Mouse (Mus musculus) CD4-positive naive resting alpha-beta T cell, adult 76 days (primary cell): ENCODE results near the gene Hirip3. TPM values are rescaled to one million over a fixed set of nuclear protein-coding genes. Genes with fewer than 3 reads are reported as not detected.

Experiments used
- total RNA-seq: library from RNA; stranded (reverse); gene quantifications from one replicate; pipeline ENCODE4 v1.2.4, GENCODE M21; 2023

Hirip3 gene
- 24.4 TPM for total RNA-seq

DNA sequence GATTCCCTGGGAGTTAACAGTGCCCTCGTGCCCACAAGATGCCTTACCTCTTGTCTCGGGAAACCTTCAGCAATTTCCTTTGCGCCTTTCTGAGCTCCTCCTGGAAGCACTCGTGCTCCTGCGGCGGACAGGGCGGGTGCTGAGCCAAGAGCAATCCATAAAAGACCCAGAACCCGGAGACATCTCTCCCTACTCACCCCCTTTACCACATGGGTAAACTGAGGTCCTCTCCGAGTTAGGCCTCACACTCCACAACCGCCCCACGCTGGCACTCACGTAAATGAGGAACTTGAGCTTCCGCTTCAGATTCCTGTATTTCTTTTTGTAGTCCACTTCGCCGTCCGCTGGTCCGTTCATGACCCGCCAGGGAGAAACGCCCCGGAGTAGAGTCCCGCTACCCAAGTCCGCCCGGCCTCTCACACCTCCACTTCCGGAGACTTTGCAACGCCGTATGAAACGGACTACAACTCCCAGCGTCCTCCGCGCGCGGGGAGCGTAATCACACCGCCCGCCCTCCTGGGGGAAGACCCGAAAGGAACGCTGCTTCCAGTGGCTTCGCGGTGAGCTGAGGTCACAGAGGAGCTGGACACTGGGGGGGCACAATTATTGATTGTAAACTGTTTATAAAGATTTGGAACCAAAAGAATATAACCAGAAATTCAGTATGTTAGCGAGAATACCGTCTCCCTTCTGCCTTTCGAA is at the start of gene Hirip3:
Gene Hirip3 (plus strand): TSS at position 544 of the 702 bp plus-strand sequence.

DNA sequence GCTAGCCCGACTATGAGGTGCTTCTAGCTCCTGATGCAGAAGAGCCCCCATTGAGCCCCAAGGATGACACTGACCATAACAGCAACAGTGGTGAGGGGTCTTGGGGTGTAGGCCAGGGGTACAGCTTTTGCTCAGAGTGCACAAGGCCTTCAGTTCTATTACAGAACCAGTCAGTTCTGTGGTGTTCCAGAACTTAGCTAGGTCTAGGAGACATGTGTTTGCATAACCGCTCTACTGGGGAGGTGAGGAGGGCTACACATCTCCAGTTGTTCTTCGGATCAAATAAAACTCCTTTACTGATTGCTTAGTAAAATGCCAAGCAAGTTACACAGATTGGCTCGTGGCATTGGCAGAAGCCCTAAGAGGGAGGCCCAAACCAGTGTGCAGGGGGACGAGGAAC is 30.2 kb upstream of the Hirip3 start, which contains the start of gene 4930451I11Rik:
Gene 4930451I11Rik (minus strand): TSS at position 101 of the 400 bp plus-strand sequence.

DNA sequence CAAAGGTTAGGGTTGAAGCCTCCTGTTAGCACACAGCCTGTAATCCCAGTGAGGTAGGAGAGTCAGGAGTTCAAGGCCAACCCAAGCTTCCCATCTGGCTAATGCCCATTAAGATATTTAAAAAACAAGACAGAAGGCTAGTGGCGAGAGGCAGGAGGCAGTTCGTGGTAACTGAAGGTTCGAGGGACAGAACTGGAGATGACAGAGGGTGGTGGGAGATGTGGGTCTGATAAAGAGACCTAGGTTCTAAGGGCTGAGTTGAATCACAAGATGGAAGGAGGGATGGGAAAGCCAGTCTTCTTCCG is 14.7 kb upstream of the Hirip3 start, which contains the start of gene Doc2a:
Gene Doc2a (plus strand): TSS at position 301 of the 305 bp plus-strand sequence.

DNA sequence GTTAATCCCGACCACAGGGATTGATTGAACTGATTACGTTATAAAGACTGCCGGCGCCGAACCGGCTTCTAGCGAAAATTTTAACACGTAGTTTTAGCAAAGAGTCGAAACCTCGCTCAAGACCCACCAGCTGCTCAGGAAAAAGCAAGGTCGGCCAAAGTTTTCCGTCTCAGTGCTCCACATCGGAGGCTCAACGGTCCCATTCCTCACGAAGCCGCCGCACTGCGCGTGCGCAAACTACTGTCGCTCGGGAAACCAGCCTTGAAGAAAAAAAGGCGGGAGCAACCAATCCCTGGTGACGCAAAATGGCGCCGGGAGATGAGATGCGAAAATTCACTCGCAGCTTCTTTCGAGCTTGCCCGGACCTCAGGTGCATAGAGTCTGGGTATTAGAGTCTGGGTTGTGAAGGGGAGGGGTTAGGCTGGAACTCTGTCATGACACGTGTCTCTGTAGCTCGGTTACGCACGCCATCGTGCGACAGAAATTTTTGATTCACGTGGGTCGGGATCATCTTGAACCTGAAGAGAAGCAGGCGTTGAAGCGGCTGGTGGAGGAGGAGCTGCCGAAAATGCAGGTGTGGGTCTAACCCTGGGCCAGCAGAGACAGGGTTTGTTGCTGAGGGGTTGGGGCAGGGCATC is 494 bp downstream of the Hirip3 start, which contains the start of gene Ino80e:
Gene Ino80e (minus strand): TSS at position 231 of the 638 bp plus-strand sequence.

DNA sequence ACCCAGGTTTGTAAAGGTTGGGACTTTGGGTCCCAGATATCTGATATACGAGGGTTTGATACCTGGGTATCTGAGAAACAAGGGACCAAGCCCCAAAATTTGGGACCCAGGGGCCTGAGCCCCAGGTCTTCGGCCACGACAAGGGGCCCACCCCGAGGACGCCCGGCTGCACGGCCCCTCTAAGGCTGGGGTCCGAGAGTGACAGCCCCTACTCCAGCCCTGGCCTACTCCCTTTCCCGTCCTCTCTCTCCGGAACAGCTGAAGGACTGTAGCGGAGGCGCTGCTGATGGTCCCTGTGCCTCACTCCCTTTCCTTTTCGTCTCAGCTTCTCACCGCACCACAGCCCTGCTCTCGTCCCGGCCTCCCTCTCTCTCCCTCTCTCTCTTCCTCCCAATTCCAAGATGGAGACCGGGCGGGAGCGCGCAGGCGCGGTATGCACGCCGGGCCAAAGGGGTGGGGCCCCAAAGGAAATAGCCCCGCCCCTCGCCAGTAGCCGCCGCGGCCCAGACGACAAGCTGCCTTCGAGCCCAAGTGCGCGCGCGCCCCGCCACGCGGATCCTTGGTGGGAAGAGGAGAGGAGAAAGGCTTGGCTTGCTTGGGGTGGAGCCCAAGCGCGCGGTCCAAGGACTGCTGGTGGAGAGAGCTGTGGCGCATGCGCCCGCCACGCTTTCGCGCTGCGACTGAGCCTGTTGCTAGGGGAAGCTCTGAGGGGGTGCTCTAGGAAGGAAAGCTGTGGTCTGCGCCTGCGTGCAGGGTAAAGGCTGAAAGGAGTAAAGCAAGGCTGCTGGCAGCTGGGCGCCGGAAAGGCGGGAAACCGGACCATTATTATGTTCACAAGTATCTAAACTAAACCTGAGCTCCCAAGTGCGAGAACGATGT is 22.8 kb downstream of the Hirip3 start, which contains the start of gene Taok2:
Gene Taok2 (minus strand): TSS at position 418 of the 879 bp plus-strand sequence.

Other genes with a start within 250 kb of the Hirip3 start
- gene Nupr1, start 231.1 kb upstream of the Hirip3 start, total RNA-seq: not detected
- gene Sgf29, start 212.7 kb upstream of the Hirip3 start, total RNA-seq: 58.8 TPM
- gene Sult1a1, start 185.5 kb upstream of the Hirip3 start, total RNA-seq: 0.59 TPM
- gene Bola2, start 166.6 kb upstream of the Hirip3 start, total RNA-seq: 127 TPM
- 6.8 TPM for gene Slx1b, start 166.2 kb upstream of the Hirip3 start, total RNA-seq
- 1,152 TPM for gene Coro1a, start 154.2 kb upstream of the Hirip3 start, total RNA-seq
- 29.3 TPM for gene Mapk3, start 102.4 kb upstream of the Hirip3 start, total RNA-seq
- gene Gdpd3, start 95.6 kb upstream of the Hirip3 start, total RNA-seq: 2.6 TPM
- gene Ypel3, start 85.0 kb upstream of the Hirip3 start, total RNA-seq: 256 TPM
- 8.0 TPM for gene Tbx6, start 80.5 kb upstream of the Hirip3 start, total RNA-seq
- 239 TPM for gene Ppp4c, start 69.5 kb upstream of the Hirip3 start, total RNA-seq
- not detected for gene Fam57b, start 64.3 kb upstream of the Hirip3 start, total RNA-seq
- not detected for gene 4930451I11Rik, start 30.3 kb upstream of the Hirip3 start, total RNA-seq
- not detected for gene Doc2a, start 14.6 kb upstream of the Hirip3 start, total RNA-seq
- gene Ino80e, start 405 bp downstream of the Hirip3 start, total RNA-seq: 60.5 TPM
- 72.3 TPM for gene Taok2, start 22.7 kb downstream of the Hirip3 start, total RNA-seq
- gene Tmem219, start 60.9 kb downstream of the Hirip3 start, total RNA-seq: 22.6 TPM
- gene Kctd13, start 66.9 kb downstream of the Hirip3 start, total RNA-seq: 37.3 TPM
- gene Asphd1, start 87.6 kb downstream of the Hirip3 start, total RNA-seq: not detected
- 6.1 TPM for gene Sez6l2, start 88.6 kb downstream of the Hirip3 start, total RNA-seq
- gene Cdipt, start 113.9 kb downstream of the Hirip3 start, total RNA-seq: 99.9 TPM
- gene Cdiptos, start 114.1 kb downstream of the Hirip3 start, total RNA-seq: 0.62 TPM
- gene Mvp, start 152.6 kb downstream of the Hirip3 start, total RNA-seq: 25.5 TPM
- gene Pagr1b, start 154.5 kb downstream of the Hirip3 start, total RNA-seq: 5.4 TPM
- gene Pagr1a, start 155.4 kb downstream of the Hirip3 start, total RNA-seq: 26.5 TPM
- gene Gm42742, start 159.1 kb downstream of the Hirip3 start, total RNA-seq: 32.5 TPM
- 5.3 TPM for gene Prrt2, start 159.2 kb downstream of the Hirip3 start, total RNA-seq
- gene Maz, start 165.1 kb downstream of the Hirip3 start, total RNA-seq: 197 TPM
- 3.0 TPM for gene Kif22, start 180.5 kb downstream of the Hirip3 start, total RNA-seq
- not detected for gene Zg16, start 225.4 kb downstream of the Hirip3 start, total RNA-seq
- 36.6 TPM for gene AI467606, start 229.4 kb downstream of the Hirip3 start, total RNA-seq